Mouse (Mus musculus) gastrocnemius, adult 2 months (tissue): ENCODE results near the gene Vps26a. TPM values are rescaled to one million over a fixed set of nuclear protein-coding genes. Genes with fewer than 3 reads are reported as not detected.
A peak's percentile ranks its signal among the peaks of the same experiment; 100 is the strongest.

Source experiments
- DNase-seq: peaks from one replicate; pipeline ENCODE4 v3.0.0; 2022
- H3K27ac ChIP-seq: fragments of 200-600 bp; 2 replicates; pipeline ENCODE4 v1.8.1; 2022; ENCODE audit warnings: mild to moderate bottlenecking
- H3K4me3 ChIP-seq: fragments of 200-600 bp; 2 replicates; pipeline ENCODE4 v1.8.1; 2022; ENCODE audit warnings: mild to moderate bottlenecking, moderate library complexity
- CTCF ChIP-seq: fragments of 200-600 bp; IDR thresholded peaks from 2 replicates; pipeline ENCODE4 v1.8.1; 2022; ENCODE audit warnings: antibody characterized with exemption, mild to moderate bottlenecking, moderate library complexity
- intact Hi-C: fragments of 180-260 bp; cut with DNase I; formaldehyde crosslinking; loops from one replicate; pipeline ENCODE4 v1.15.1; 2025
- long read RNA-seq, 2 experiments: library from polyadenylated mRNA; stranded (forward); transcript quantifications; one replicate each; pipeline ENCODE4 v2.0.0; 2021
- total RNA-seq, 2 experiments: library from RNA; stranded (reverse); gene quantifications; 2 replicates each; pipeline ENCODE4 v1.2.3; 2021

The Vps26a gene
- total RNA-seq, result 10 to 100 TPM; 30.1 to 30.4 TPM
- long read RNA-seq, experiment 1, transcript Vps26a-202 (9 exons, 2,597 nt), result major isoform, 64 of 70 reads
- long read RNA-seq, experiment 1, partial matches to known transcripts, result 0 of 70 reads
- long read RNA-seq, experiment 1, other reads (novel, unspliced or antisense), result 6 of 70 reads
- long read RNA-seq, experiment 2, transcript Vps26a-202 (9 exons, 2,597 nt), result major isoform, 62 of 79 reads
- long read RNA-seq, experiment 2, partial matches to known transcripts, result 1 of 79 reads
- long read RNA-seq, experiment 2, other reads (novel, unspliced or antisense), result 16 of 79 reads

GRCm38 (mm10) chr10:62486618-62487415 lies at the start of gene Vps26a:
Gene Vps26a (minus strand): TSS chr10:62486805.
- Histone ChIP-seq H3K27ac (peak within 1 kb of the TSS; percentile 97), H3K4me3 (peak within 1 kb of the TSS; percentile 99)
- peak; percentile 98 for DNase-seq
- intact Hi-C loops, result loop anchor here (2.0 to 5.0 kb wide), 2 partner anchors 40 to 536 kb away; partner anchors contain the start of genes 4930507D05Rik and Supv3l1
- TF ChIP-seq CTCF, result no peak

GRCm38 (mm10) chr10:62534509-62534908 lies 47.9 kb upstream of the Vps26a start:
- Histone ChIP-seq H3K4me3 (no peak overlapping the region), H3K27ac (no peak overlapping the region)
- no peak for TF ChIP-seq CTCF
- intact Hi-C loops, result no loop called here
- no peak for DNase-seq

GRCm38 (mm10) chr10:62532832-62533231 lies 46.2 kb upstream of the Vps26a start:
- intact Hi-C loops, result no loop called here
- H3K4me3 ChIP-seq, result no peak overlapping the region
- DNase-seq, result no peak
- H3K27ac ChIP-seq, result no peak overlapping the region
- TF ChIP-seq CTCF, result no peak

GRCm38 (mm10) chr10:62530183-62530582 lies 43.6 kb upstream of the Vps26a start:
- Histone ChIP-seq H3K27ac (peak overlapping the region; percentile 66), H3K4me3 (no peak overlapping the region)
- peak; percentile 73 for DNase-seq
- intact Hi-C loops, result no loop called here
- TF ChIP-seq CTCF, result no peak

- intact Hi-C loops, result no loop called here
- Histone ChIP-seq H3K27ac (no peak within 1 kb of the TSS), H3K4me3 (no peak within 1 kb of the TSS)
- no peak for TF ChIP-seq CTCF
- DNase-seq, result no peak
Observed at GRCm38 (mm10) chr10:62527351-62527750, 40.7 kb upstream of the Vps26a start, which contains the start of gene Srgn. Gene Srgn (minus strand): TSS chr10:62527451.

GRCm38 (mm10) chr10:62522346-62522950 lies 35.8 kb upstream of the Vps26a start:
- no peak overlapping the region for H3K4me3 ChIP-seq
- intact Hi-C loops, result no loop called here
- no peak for TF ChIP-seq CTCF
- H3K27ac ChIP-seq, result no peak overlapping the region
- DNase-seq, result no peak

GRCm38 (mm10) chr10:62521763-62522162 lies 35.2 kb upstream of the Vps26a start:
- intact Hi-C loops, result no loop called here
- Histone ChIP-seq H3K27ac (no peak overlapping the region), H3K4me3 (no peak overlapping the region)
- no peak for TF ChIP-seq CTCF
- DNase-seq, result no peak

GRCm38 (mm10) chr10:62520911-62521310 lies 34.3 kb upstream of the Vps26a start:
- H3K27ac ChIP-seq, result no peak overlapping the region
- no peak for DNase-seq
- H3K4me3 ChIP-seq, result no peak overlapping the region
- no peak for TF ChIP-seq CTCF
- intact Hi-C loops, result no loop called here

- intact Hi-C loops, result no loop called here
- DNase-seq, result no peak
Observed at GRCm38 (mm10) chr10:62517511-62517910, 30.9 kb upstream of the Vps26a start.

GRCm38 (mm10) chr10:62512855-62513254 lies 26.2 kb upstream of the Vps26a start:
- Histone ChIP-seq H3K4me3 (no peak overlapping the region), H3K27ac (no peak overlapping the region)
- intact Hi-C loops, result no loop called here
- DNase-seq, result no peak
- TF ChIP-seq CTCF, result no peak

More at GRCm38 (mm10) chr10:62517511-62517910, 30.9 kb upstream of the Vps26a start:
- peak overlapping the region; percentile 46; the same call in 1 of the 2 replicates for H3K27ac ChIP-seq
- no peak overlapping the region for H3K4me3 ChIP-seq
- no peak for TF ChIP-seq CTCF

GRCm38 (mm10) chr10:62511528-62511927 lies 24.9 kb upstream of the Vps26a start:
- no peak for TF ChIP-seq CTCF
- DNase-seq, result no peak
- Histone ChIP-seq H3K27ac (no peak overlapping the region), H3K4me3 (no peak overlapping the region)
- intact Hi-C loops, result no loop called here

GRCm38 (mm10) chr10:62509032-62509656 lies 22.5 kb upstream of the Vps26a start:
- no peak for DNase-seq
- no peak for TF ChIP-seq CTCF
- peak overlapping the region; percentile 92 for H3K27ac ChIP-seq
- peak overlapping the region; percentile 75 for H3K4me3 ChIP-seq
- intact Hi-C loops, result no loop called here
